Comparison of ENCODE assay signal across 7 mouse cellular contexts in genomic region chr6:40415799-40416198, GRCm38 (mm10).
"Had no signal": no experiment of that assay in that cellular context is flagged by ENCODE, and none has a peak within 500 bp of the region (broad histone marks: within the 10 kb centered on the region; RNA-seq: fewer than 3 reads in every experiment).

No protein-coding gene starts in this region.

- DNase-seq: lung, adult 2 months; lung, postnatal 14 days; lung, postnatal 36 days; right cerebral cortex, postnatal 14 days; thymus, adult 2 months; thymus, postnatal 25 days; thymus, postnatal 4 days had no signal
